Mouse (Mus musculus) heart, postnatal 36 days (tissue): ENCODE results near the gene Nubp2. TPM values are rescaled to one million over a fixed set of nuclear protein-coding genes. Genes with fewer than 3 reads are reported as not detected.
A peak's percentile ranks its signal among the peaks of the same experiment; 100 is the strongest.

Experiments used
- DNase-seq, 2 experiments: peaks; one replicate each; pipeline ENCODE4 v3.0.0; 2021 to 2022
- intact Hi-C: fragments of 180-260 bp; cut with DNase I; formaldehyde crosslinking; loops from one replicate; pipeline ENCODE4 v1.15.1; 2025
- total RNA-seq, 2 experiments: library from RNA; stranded (reverse); gene quantifications; 2 replicates each; pipeline ENCODE4 v1.2.3; 2021

Gene Nubp2
- total RNA-seq, result 10 to 100 TPM; 20.0 to 22.4 TPM

DNA sequence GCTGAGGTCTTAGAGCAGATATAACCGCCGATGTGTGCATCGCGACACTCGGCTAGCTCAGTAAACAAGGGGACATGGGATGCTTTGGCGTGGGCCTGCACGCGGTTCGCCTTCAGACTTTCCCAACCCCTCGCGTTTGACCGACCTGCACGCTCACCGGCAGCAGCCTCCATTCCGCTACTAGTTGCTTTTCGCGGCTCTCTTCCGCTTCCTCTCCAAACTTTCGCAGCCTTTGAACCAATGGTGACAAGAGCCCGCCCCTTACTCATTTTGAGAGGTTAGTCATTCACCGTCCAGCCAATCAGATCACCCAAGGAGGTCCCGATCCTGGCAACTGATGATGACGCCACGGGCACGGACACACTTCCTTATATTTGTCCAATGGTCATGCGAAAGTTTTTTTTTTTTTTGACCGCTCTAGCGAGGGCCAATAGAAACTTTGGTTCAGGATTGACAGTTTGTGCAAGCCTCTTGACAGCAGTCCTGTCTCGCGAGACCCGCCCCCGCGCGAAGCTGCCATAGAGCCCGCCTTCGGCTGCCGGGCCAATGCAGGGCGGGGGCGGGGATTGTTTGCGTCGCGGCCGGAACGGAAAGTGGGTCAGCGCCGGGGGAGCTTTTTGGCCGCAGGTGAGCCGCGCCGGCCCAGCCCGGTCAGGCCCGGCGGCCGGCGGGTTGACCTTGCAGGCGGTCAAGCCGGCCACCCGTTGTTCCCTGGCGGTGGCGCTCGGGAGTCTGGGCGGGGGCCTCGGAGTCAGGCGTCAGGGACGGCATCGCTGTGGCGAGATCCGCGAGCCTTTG, at the start of gene Nubp2, which contains the start of gene Spsb3:
Gene Nubp2, minus strand, starts transcription at position 216 of the 798 bp plus-strand sequence.
Gene Spsb3, plus strand, starts transcription at position 510 of the 798 bp plus-strand sequence.
- intact Hi-C loops, result loop anchor here (2.0 kb wide), 1 partner anchor 36 kb away; the partner anchor contains the start of gene Fahd1
- DNase-seq, result peak; percentile 93 to 96

DNA sequence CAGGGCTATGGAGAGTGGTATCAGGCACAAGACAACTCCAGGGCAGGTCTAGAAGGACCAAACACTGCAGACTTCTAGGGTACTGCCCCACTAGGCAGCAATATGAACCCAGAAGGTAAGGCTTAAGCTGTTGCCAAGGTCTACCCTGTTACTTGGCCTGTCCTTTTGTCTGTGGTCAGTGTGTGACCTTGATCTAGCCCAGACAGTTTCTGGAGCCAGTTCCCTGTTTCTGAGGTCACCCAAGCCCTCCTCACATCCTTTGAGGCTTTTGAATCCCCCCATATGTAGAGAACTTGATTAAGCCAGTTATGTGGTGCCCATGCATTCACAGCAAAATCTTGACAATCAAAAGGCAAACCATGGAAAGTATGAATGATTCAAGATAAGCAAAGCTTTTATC, 49.5 kb upstream of the Nubp2 start:
- DNase-seq, result no peak
- intact Hi-C loops, result loop anchor here (2.0 to 5.0 kb wide), 4 partner anchors 25 to 252 kb away; partner anchors contain the start of genes Cramp1l, Fahd1, Jpt2 and Unkl

GRCm38 (mm10) chr17:24934926-24935325, 48.8 kb upstream of the Nubp2 start:
- DNase-seq, result no peak
- intact Hi-C loops, result loop anchor here (5.0 kb wide), 2 partner anchors 83 to 252 kb away; partner anchors contain the start of genes Fahd1 and Unkl

- DNase-seq, result no peak
- intact Hi-C loops, result no loop called here
Observed at GRCm38 (mm10) chr17:24933163-24933562, 47.0 kb upstream of the Nubp2 start.

DNA sequence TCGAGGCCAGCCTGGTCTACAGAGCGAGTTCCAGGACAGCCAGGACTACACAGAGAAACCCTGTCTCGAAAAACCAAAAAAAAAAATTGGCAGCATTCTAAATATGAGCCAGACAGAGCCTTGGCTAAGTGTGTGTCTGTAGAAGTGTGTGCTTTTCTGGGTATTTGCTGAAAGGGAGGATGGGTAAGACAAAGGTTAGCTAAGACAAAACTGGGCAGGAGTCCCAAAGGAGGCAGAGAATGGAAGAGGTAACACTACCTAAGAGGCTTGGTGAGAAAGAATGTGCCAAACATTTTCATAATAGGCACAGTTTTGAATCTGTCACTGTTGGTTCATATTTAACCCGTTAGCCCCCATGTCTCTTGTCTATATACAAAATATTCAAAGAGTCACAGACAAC, 46.3 kb upstream of the Nubp2 start:
- intact Hi-C loops, result no loop called here
- DNase-seq, result no peak

DNA sequence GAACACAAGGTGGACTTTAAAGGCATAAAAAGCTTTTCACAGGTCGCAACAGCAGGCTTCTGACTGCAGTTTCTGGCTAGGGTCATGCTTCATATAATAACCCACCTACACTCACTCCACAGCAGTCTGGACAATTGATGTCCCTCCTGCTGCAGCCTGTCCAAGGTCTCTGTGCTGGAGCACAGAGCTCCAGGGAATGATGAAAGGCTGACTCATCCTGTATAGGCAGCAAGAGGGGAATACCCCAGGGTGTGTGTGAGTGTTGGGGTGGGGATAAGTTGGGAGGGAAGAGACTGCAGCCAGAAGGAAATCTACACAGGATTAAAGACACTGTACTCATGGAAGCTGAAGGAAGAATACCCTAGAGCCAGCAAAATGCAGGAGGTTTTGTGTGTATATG, 43.4 kb upstream of the Nubp2 start:
- DNase-seq, result no peak
- intact Hi-C loops, result no loop called here

DNA sequence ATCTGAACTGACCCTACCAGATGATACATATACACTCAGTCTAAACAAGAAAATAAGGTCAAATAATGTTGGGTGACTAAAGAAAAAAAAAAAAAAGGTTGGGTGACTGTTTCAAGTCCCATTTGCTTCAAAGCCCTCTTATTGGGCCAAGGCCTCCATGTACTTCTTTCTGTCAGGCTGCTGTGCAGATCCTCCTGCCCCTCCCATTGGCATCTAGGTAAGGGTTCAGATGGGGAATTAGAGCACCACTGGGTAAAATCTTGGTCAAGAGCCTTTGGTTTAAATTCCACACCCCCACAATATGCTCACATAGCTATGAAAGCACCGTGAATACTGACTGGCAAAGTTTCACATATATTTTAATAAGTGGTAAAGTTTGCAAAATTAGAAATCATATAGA, 37.1 kb upstream of the Nubp2 start:
- intact Hi-C loops, result no loop called here
- DNase-seq, result no peak

GRCm38 (mm10) chr17:24913984-24914383, 27.8 kb upstream of the Nubp2 start:
- intact Hi-C loops, result no loop called here
- no peak for DNase-seq

DNA sequence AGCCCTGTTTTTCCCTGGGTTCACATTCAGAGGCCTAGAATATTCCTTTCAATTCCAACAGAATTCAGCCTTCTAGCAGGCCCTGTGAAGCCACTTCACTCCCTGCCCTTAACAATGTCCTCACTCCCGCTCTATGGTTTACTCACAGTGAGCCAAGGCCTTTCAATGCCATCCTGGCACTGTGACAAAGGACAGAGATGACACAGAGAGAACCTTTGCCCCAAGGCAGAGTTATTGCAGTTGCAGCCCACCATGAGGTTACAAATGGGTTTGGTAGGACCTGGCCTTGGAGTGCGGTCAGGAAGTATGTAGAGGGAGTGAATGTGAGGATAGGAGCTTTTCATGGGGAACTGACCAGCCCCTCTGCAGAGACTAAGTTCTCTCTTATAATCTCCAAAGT, 21.4 kb upstream of the Nubp2 start:
- intact Hi-C loops, result no loop called here

GRCm38 (mm10) chr17:24903767-24904166, 17.6 kb upstream of the Nubp2 start:
- intact Hi-C loops, result no loop called here

More for the DNA sequence above, 21.4 kb upstream of the Nubp2 start:
- no peak for DNase-seq

GRCm38 (mm10) chr17:24902671-24903474, 16.7 kb upstream of the Nubp2 start:
- intact Hi-C loops, result no loop called here
- no peak for DNase-seq

More at GRCm38 (mm10) chr17:24903767-24904166, 17.6 kb upstream of the Nubp2 start:
- no peak for DNase-seq

DNA sequence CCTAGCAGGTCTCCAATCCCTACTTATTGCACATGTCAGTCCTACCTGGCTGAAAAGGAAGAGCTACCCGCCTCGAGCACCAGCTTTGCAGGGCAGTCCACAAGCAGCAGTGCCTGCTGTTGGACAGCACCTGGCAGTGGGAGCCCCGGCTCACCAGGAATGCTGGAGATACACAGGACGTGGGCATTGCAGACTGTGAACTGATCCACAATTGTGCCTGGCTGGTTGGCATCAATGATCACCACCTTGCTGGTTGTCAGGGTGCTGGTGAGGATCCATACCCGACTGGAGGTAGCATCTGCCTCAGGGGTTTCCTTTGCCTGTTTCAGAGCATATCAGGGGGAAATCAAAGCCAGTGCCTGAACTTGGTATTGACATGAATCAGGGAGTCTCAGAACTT, 16.0 kb upstream of the Nubp2 start:
- no peak for DNase-seq
- intact Hi-C loops, result no loop called here

GRCm38 (mm10) chr17:24900014-24900413, 13.9 kb upstream of the Nubp2 start:
- DNase-seq, result no peak
- intact Hi-C loops, result no loop called here

DNA sequence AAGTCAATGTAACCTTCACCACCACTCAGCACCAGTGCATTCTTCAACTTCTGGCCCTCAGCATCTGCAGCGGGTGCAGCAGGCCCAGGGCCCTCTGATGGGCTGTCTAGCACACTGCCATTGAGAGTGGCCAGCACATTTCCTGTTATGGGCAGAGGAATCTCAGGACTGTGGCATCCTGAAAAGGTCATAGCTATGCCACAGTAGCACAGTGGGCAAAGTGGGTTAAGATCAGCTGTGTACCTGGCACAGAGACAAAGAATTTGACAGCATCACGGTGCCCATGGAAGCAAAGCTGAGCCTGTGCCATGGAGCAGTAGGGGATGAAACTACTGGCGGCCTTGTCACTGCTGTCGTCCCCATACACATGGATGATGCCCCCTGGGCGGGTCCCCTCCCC, 13.0 kb upstream of the Nubp2 start:
- peak in 1 of 2 experiments; percentile 26 for DNase-seq
- intact Hi-C loops, result loop anchor here (10.0 kb wide), 1 partner anchor 484 kb away; the partner anchor contains the start of gene Rnps1

DNA sequence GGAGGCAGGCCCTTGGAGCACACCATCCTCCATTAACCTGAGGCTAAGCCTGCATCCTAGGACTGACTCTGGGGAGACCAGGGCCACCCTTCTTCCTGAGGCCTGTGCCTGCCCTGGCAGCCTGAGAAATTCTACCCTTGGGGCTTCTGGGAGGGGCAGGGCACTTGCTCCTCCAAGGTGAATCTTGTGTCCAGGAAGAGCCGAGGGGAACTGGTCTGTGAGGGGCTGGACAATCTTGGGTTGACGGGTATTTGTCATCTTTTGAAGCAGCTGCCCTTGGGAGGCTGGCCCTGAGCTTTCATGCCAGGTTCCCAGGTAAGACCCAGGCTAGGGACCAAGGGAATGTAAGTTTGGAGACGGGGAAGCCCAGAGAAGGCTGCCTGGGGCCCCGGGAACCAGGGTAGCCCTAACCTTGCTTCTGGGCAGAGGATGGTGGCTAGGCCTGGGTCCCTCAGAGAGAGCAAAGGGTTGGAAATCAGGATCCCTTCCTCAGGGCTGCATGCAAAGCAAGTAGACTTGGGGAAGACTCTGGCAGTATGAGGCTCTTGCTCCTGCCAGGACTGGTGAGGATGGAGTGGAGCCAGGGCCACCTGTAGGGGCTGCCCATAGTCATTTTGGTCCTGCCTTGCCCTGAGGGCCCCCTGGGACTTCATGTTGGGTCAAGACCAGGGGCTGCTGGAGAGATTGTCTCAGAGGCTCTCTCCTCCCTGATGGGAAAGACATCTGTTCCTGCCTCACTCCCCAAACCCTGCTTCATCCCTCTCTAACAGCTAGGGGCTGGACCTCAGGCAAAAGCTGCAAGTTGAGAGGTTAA, 12.1 kb upstream of the Nubp2 start:
- no peak for DNase-seq
- intact Hi-C loops, result loop anchor here (10.0 kb wide), 1 partner anchor 483 kb away; the partner anchor contains the start of gene Rnps1

GRCm38 (mm10) chr17:24897600-24897999, 11.5 kb upstream of the Nubp2 start:
- DNase-seq, result no peak
- intact Hi-C loops, result loop anchor here (10.0 kb wide), 1 partner anchor 483 kb away; the partner anchor contains the start of gene Rnps1

- intact Hi-C loops, result loop anchor here (10.0 kb wide), 1 partner anchor 482 kb away; the partner anchor contains the start of gene Rnps1
- DNase-seq, result no peak
Observed at GRCm38 (mm10) chr17:24896993-24897269, 10.8 kb upstream of the Nubp2 start.

- intact Hi-C loops, result loop anchor here (10.0 kb wide), 1 partner anchor 482 kb away; the partner anchor contains the start of gene Rnps1
Observed at GRCm38 (mm10) chr17:24896241-24896992, 10.3 kb upstream of the Nubp2 start, which contains the start of gene Nme3. Gene Nme3 (plus strand): TSS chr17:24896500.

GRCm38 (mm10) chr17:24895571-24896240, 9.6 kb upstream of the Nubp2 start:
- no peak for DNase-seq
- intact Hi-C loops, result loop anchor here (10.0 kb wide), 1 partner anchor 481 kb away; the partner anchor contains the start of gene Rnps1

More at GRCm38 (mm10) chr17:24896241-24896992, 10.3 kb upstream of the Nubp2 start, which contains the start of gene Nme3:
- peak; percentile 75 for DNase-seq
